Mouse (Mus musculus): Measurements from ENCODE around the gene Hhat. TPM values are rescaled to one million over a fixed set of nuclear protein-coding genes. Genes with fewer than 3 reads are reported as not detected.

Gene Hhat
- total and polyA plus RNA-seq, 3 experiments: 0.21 to 1.2 (median 1.1) TPM

DNA sequence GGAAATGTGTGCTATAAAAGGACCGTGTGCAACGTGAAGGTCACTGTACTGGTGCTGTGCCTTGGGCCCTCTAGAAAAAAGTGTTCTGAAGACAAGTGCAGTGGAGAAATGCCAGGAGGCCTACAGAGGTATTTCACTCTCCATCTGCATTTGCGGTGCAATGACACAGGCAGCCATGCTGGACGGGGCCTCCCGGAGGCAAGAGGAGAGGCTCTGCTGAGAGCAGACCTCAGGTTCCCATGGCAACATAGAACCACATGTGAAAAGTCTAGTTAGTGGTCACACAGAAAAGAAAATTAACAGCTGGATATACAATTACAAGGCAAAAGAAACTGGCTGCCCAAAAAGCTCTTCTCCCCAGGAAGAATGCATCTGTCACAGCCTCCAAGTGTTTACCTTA lies 166.6 kb downstream of the Hhat start:
- dilution Hi-C loops (cut with MboI; ENCODE audit: extremely low pct_ligation_motif_present, extremely low pct_unique_long_range_greater_than_20kb, low sequenced_read_pairs): no loop called here
- no peak for DNase-seq (ENCODE audit: extremely low read depth)
- H3K4me1 ChIP-seq (ENCODE audit: control insufficient read depth in 1 of 2, insufficient read depth in 2 of 2): peaks cover 0 to 6% of the 10 kb centered on the region in 2 experiments; a peak in 1 of 4 replicates
- no peak overlapping the region for H3K4me2 ChIP-seq (ENCODE audit: insufficient read depth, low read depth, poor library complexity, severe bottlenecking)
- no peaks in the 10 kb centered on the region for H3K79me2 ChIP-seq (replicated peaks; ENCODE audit: control insufficient read depth, extremely low read depth, insufficient read depth, poor library complexity, severe bottlenecking)
- no peaks in the 10 kb centered on the region for H3K9me3 ChIP-seq (replicated peaks; ENCODE audit: low read length)
- TF ChIP-seq POLR2A (IDR thresholded peaks at IDR 0.05; ENCODE audit: low read depth, low read length) (no peak), NELFE (IDR thresholded peaks at IDR 0.05; ENCODE audit: low read depth, low read length) (no peak), CHD1 (IDR thresholded peaks at IDR 0.05; ENCODE audit: low read depth, low read length) (no peak), RAD21 (IDR thresholded peaks at IDR 0.05; ENCODE audit: low read depth, low read length) (no peak), SIN3A (IDR thresholded peaks at IDR 0.05; ENCODE audit: low read length) (no peak), USF1 (IDR thresholded peaks at IDR 0.05; ENCODE audit: low read depth, low read length) (no peak), ZNF384 (IDR thresholded peaks at IDR 0.05; ENCODE audit: low read depth, low read length) (no peak), E2F4 (IDR thresholded peaks at IDR 0.05; ENCODE audit: insufficient replicate concordance, low read depth, low read length) (no peak), MXI1 (IDR thresholded peaks at IDR 0.05; ENCODE audit: low read depth, low read length) (no peak), UBTF (IDR thresholded peaks at IDR 0.05; ENCODE audit: low read depth, low read length) (no peak), CHD2 (IDR thresholded peaks at IDR 0.05; ENCODE audit: low read length) (no peak), JUN (IDR thresholded peaks at IDR 0.05; ENCODE audit: insufficient read depth, low read depth, low read length) (no peak), SMC3 (IDR thresholded peaks at IDR 0.05; ENCODE audit: low read depth, low read length) (no peak), PAX5 (IDR thresholded peaks at IDR 0.05; ENCODE audit: low read length) (no peak), POLR2AphosphoS2 (IDR thresholded peaks at IDR 0.05; ENCODE audit: low read depth, low read length) (no peak), NRF1 (IDR thresholded peaks at IDR 0.05; ENCODE audit: low read depth, low read length) (no peak), JUND (conservative IDR thresholded peaks at IDR 0.05; ENCODE audit: low read depth, low read length) (no peak)
- no peak overlapping the region for H3K9ac ChIP-seq (ENCODE audit: insufficient read depth, low read depth)
- H3K27ac ChIP-seq (ENCODE audit: insufficient read depth, low read depth): no peak overlapping the region
- in situ Hi-C loops (cut with MboI; ENCODE audit: low pct_ligation_motif_present, low pct_unique_long_range_greater_than_20kb, low sequenced_read_pairs): loop anchor here (5.0 kb wide), 1 partner anchor 427 kb away; no protein-coding TSS in a partner anchor
- no peaks in the 10 kb centered on the region for H3K36me3 ChIP-seq (replicated peaks in 1 of 2; ENCODE audit: control insufficient read depth in 1 of 2, insufficient read depth in 1 of 2, low read length in 1 of 2)
- H3K4me3 ChIP-seq (replicated peaks in 1 of 3; ENCODE audit: low read depth in 2 of 3, low read length in 2 of 3, poor library complexity in 1 of 3): no peak overlapping the region
- H3K27me3 ChIP-seq (replicated peaks): peaks cover 71% of the 10 kb centered on the region

DNA sequence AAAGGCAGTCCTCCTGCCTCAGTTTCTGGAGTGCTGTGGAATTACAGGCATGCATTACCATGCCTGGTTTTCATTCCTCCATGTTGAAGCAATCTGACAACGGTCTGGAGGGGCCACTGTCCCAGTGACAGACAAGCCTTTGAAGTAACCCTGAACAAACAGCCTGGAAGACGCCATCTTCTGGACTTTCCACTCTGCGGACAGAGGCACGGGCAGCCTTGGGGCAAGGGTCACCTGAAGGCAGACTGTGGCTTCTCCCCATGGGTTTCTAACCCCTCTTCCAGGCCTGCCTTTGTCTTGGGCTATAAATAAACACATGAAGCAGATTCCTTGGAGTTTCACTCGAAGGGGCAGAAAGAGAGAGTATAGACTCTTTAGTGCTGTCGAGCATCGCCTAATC lies 167.5 kb downstream of the Hhat start:
- Histone ChIP-seq H3K27ac (ENCODE audit: insufficient read depth, low read depth) (no peak overlapping the region), H3K27me3 (replicated peaks) (peaks cover 74% of the 10 kb centered on the region), H3K4me1 (ENCODE audit: control insufficient read depth in 1 of 2, insufficient read depth in 2 of 2) (peaks cover 0 to 10% of the 10 kb centered on the region in 2 experiments; a peak in 2 of 4 replicates), H3K4me2 (ENCODE audit: insufficient read depth, low read depth, poor library complexity, severe bottlenecking) (no peak overlapping the region), H3K9ac (ENCODE audit: insufficient read depth, low read depth) (no peak overlapping the region), H3K9me3 (replicated peaks; ENCODE audit: low read length) (no peaks in the 10 kb centered on the region), H3K79me2 (replicated peaks; ENCODE audit: control insufficient read depth, extremely low read depth, insufficient read depth, poor library complexity, severe bottlenecking) (no peaks in the 10 kb centered on the region), H3K36me3 (replicated peaks in 1 of 2; ENCODE audit: control insufficient read depth in 1 of 2, insufficient read depth in 1 of 2, low read length in 1 of 2) (no peaks in the 10 kb centered on the region), H3K4me3 (replicated peaks in 1 of 3; ENCODE audit: low read depth in 2 of 3, low read length in 2 of 3, poor library complexity in 1 of 3) (no peak overlapping the region)
- in situ Hi-C loops (cut with MboI; ENCODE audit: low pct_ligation_motif_present, low pct_unique_long_range_greater_than_20kb, low sequenced_read_pairs) (loop anchor here (5.0 kb wide), 1 partner anchor 426 kb away; no protein-coding TSS in a partner anchor), dilution Hi-C loops (cut with MboI; ENCODE audit: extremely low pct_ligation_motif_present, extremely low pct_unique_long_range_greater_than_20kb, low sequenced_read_pairs) (no loop called here)
- TF ChIP-seq JUND (conservative IDR thresholded peaks at IDR 0.05; ENCODE audit: low read depth, low read length) (no peak), MAX (IDR thresholded peaks at IDR 0.05; ENCODE audit: low read length) (no peak), E2F4 (IDR thresholded peaks at IDR 0.05; ENCODE audit: insufficient replicate concordance, low read depth, low read length) (no peak), USF1 (IDR thresholded peaks at IDR 0.05; ENCODE audit: low read depth, low read length) (no peak), CTCF (conservative IDR thresholded peaks at IDR 0.05 in 1 of 2, IDR thresholded peaks at IDR 0.05 in 1 of 2; ENCODE audit: low read depth in 2 of 2, low read length in 2 of 2) (no peak), ZC3H11A (IDR thresholded peaks at IDR 0.05; ENCODE audit: low read depth, low read length) (no peak), SIN3A (IDR thresholded peaks at IDR 0.05; ENCODE audit: low read length) (no peak)
- DNase-seq (ENCODE audit: extremely low read depth): no peak
